Mouse (Mus musculus) right cerebral cortex, postnatal 14 days (tissue): Measurements from ENCODE around the gene Slc24a3.

Experiments
- DNase-seq: peaks from one replicate; pipeline ENCODE4 v3.0.0; 2022

Gene Slc24a3

DNA sequence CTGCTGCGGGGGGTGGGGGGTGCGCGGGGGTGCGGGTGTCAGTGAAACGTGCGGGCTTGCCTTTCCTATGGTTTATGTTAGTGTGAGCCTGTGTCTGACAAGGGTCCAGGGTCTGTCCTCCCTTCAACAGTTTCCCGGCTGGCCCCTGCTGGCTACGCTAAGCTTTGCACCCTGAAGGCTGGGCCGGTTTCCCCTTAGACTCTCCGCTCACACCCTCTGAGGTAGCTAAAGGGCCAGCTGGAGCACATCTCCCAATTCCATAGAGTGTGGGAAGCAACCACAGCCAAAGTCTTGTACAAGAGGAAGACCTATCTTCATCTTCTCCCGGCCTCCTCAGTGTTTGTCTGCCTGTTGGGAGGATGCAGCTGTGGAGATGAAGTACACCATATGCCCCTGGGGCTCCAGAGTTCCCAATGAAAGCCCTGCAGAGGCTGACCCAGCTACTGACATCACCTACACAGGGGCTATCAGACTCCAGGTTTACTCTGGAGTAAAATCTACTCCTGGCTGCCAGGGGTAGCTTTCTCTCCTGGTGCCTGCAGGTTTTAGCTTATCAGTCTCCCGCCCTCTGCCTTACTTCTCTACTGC, 487.9 kb downstream of the Slc24a3 start:
- no peak for DNase-seq

DNA sequence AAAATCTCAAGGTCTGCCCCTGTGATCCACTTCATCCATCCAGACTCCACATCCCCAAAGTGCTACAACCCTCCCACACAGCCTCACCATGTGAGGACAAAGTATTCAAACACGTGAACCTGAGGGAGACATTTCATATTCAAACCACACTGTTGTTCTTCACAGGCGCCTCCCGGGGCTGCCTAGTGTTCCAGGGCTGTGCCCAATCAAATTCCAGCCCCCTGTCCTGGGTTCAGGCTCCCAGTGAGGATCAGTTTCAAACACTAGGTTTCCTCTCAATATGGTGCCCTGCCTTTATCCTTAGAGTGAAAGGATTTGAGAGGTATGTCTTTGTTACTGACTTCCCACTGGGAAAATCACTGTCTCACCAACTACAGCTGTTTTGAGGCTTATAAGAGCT, 488.6 kb downstream of the Slc24a3 start:
- DNase-seq, result no peak

DNA sequence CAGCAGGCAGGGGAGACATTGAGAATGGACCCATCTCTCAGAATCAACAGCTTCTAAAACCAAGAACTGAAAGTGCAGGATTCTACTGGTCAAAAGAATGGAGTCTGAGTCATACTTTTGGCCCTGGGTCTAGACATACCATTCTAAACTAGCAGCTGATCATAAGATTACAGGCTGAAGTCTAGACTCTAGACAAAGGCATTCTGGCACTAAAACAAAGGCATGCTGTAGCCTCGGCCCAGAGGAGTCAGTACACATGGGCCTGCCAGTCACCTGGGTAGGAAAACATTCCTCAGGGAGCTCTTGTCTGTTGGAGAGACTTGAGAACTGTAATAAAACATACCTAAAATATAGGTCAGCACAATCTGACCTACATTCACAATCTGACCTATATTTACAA, 489.2 kb downstream of the Slc24a3 start:
- no peak for DNase-seq

GRCm38 (mm10) chr2:145661242-145661641, 493.7 kb downstream of the Slc24a3 start:
- no peak for DNase-seq

DNA sequence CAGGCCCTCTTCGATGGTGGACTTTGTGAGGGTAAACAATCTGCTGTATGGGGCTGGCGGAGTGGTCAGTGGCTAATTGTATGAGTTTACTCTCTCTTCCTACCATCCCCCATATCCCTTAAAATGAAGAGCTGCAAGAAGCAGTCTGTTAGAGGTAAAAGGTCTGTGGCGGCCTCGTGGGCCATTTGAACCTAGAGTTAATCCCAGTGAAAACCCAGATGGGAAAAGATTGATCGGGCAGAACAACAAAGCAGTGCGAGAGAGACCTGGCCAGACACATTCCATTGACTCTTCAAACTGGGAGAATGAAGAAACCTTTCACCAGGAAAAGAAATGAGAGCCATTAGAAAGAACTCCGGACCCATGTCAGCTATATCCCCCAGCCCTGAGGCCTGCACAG, 496.3 kb downstream of the Slc24a3 start:
- DNase-seq, result no peak

DNA sequence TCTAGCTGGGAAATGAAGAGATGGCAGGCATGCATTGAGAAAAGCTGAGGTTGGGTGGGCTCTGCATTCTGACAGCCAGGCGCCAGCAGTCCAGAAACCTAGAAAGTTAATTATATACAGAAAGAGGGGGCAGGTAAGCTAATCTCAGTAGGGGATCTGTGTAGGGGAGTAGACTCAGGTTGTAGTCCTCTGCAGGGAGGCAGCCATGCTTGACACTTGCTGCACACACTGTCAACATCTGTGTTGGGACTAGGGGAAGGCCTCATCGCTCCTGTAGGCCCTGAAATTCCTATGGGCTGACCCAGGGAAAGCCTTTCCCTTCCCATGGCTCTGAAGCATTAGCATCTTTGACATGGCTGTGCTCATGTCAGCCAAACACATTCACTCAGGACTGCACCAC, 496.8 kb downstream of the Slc24a3 start:
- DNase-seq, result no peak

DNA sequence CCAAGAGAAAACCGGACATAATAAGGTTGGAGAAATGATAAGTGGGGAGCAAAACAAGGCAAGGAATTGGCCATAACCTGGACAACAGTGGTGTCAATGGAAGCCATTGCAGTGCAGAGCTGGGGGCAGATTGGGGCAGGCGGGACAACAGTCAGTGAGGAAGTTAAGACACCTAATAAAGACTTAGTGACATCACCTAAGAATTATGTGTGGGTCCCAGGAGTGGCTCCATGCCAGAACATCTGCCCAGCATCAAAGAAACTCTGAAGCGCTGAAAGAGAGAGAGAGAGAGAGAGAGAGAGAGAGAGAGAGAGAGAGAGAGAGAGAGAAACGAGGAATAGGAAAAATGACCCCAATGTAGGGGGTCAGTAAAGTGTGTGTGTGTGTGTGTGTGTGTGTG, 500.6 kb downstream of the Slc24a3 start:
- no peak for DNase-seq

GRCm38 (mm10) chr2:145670131-145670530, 502.6 kb downstream of the Slc24a3 start:
- no peak for DNase-seq

GRCm38 (mm10) chr2:145674496-145675141, 507.1 kb downstream of the Slc24a3 start:
- DNase-seq, result no peak

- peak; percentile 15 for DNase-seq
Observed at GRCm38 (mm10) chr2:145675142-145675755, 507.7 kb downstream of the Slc24a3 start, which contains the start of gene Rin2. Rin2 (plus strand) TSS chr2:145675215.

DNA sequence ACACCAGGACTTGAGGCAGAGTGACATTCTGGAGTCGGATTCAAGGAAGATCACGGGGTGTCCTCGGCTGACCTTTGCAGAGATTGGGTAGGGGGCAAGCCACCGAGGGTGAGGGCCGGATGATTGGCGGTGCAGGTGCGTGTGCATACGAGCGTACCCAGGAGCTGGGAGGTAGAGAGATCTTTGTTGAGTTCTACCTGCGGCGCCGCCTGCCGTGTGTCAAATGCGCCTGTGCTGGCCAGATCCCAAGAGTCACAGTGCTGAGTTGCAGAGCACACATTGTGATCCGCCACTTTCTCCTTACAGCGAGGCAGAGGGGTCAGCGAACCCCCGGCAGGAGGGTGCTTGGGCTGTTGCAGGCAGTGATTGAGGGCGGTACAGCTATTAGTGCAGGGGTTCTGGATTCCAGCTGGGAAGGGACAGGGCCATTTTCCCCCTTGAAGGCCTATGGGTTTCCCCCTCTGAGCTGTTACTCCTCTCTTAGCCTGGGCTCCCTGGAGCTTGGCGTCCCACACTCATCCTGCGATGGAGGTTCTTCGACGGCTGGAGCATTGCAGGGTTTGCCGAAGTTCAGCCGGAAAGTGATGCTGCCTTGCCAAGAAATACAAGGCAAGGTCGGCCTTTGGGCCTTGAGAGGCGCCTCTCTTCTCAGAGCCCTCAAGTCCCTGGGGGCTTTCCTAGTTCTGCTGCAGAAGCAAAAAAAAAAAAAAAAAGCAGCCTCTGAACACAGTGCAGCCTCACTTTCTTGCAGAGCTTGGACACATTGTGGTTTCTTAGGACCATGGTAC, 508.4 kb downstream of the Slc24a3 start:
- DNase-seq, result peak; percentile 22

DNA sequence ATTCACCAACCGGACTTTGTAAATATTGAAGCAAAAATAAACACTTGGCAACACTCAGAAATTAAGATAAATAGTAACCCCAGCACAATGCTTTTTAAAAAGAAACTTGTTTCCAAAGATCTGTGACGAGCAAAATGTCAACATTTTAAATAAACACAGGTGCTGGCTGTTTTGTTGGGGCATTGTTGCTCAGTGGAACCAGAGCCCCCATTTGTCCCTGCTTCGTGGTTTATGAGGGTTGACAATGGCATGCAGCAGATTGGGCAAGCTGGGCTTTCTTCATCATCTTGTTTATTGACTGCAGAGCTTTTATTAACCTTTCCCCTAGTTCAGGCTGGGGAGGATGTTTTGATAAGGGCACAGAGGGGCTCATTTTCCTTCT, 509.0 kb downstream of the Slc24a3 start:
- DNase-seq, result no peak

GRCm38 (mm10) chr2:145676936-145677335, 509.4 kb downstream of the Slc24a3 start:
- DNase-seq, result no peak

DNA sequence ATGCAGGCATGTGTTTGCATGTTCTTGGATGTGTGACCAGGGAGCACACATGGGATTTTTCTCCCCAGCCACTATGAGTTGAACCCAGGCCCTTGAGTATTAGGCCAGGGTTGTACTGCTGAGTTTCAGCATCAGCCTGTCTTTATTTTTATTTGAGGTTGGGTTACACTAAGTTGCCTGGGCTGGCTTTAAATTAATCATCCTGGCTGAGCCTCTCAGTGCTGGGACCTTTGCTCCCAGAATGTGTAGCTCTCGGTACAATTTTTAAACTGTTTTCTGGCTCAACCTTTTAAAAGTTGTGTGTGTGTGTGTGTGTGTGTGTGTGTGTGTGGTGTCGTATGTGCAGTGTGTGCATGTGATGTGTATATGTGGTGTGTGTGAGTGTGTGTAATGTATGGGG, 512.6 kb downstream of the Slc24a3 start:
- DNase-seq, result no peak

DNA sequence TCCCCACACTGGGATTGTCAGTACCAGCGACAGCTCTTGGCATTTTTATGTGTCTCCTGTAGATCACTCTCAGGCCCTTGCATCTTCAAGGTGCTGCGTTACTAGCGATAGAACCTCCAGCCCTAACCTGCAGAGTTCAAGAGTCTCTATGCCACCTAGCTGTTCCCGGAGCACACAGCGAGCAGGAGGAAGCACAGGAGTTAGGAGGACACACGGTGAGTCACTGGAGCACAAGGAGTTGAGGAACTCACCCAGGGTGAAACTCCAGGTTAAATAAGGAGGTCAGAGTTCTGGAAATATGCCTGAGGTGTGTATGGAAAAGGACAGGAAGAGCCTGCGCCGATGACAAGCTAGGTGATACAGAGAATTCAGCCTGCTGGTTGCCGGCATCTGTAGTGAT, 513.2 kb downstream of the Slc24a3 start:
- no peak for DNase-seq

GRCm38 (mm10) chr2:145681626-145682025, 514.1 kb downstream of the Slc24a3 start:
- DNase-seq, result no peak

DNA sequence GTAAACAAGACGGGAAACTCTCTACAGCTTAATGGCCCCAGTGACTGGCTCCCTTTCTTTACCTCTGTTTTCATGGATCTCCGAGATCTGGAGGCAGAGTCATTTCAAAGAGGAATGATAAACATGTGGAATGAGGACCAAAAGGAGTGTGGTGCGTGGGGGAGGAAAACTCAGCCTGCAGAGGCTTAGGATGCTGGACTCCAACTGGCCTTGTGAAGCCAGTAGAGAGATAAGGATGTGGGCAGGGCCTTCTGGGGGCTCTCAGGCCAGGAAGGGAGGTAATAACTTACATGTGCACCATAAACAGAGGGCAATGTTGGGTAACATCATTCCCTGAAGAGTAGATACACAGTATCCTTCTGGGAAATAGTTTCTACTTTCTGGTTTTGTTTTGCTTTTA, 515.4 kb downstream of the Slc24a3 start:
- no peak for DNase-seq

- peak; percentile 19 for DNase-seq
Observed at GRCm38 (mm10) chr2:145683536-145683935, 516.0 kb downstream of the Slc24a3 start.

- no peak for DNase-seq
Observed at GRCm38 (mm10) chr2:145684151-145684550, 516.6 kb downstream of the Slc24a3 start.

GRCm38 (mm10) chr2:145684891-145685290, 517.3 kb downstream of the Slc24a3 start:
- no peak for DNase-seq

DNA sequence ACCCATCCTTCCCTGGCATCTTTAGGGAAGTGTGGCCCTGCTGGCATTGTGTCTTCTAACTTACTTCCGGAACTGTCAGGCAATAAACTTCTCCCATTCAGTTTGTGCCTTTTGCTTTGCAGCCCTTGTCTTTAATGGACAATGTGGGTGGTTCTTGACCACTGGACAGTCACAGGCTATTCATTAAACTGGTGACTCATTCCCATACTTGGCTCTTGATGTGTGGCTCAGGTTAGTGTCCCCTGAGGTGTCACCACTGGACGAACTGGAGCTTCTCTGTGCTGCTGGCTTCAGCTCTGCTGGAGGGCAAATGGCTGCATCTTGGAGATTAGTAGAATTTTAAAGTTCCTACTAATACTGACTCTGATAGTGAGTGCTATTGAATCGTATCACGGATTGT, 518.5 kb downstream of the Slc24a3 start:
- no peak for DNase-seq

DNA sequence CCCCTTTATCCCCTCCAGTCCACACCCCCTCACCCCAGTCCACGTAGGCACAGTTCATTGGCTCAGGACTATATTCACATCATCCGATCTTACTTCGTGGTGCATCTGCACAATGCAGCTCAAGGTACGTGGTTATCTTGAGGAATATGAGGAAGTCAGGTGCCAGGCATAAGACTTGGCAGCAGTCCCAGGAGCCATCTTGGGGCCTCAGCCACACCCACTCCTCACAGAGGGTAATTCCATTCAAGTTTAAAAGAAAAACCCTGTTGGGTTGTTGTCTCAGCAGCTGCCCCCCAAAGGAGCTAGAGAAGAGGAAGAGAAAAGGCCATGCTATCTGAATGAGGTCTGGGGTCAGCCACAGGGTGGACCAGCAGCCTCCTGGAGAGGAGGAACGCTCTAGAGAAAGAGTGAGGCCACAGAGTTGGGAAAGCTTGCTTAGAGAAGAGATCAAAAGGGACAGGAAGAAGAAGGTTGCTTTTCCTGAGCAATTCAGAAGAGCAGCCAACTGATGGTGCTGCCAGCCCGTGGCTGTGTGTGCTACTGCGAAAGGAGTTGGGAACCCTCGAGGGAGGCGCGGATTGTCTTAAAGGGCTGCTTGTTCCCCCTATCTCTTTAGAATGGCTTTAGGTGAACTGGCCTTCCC, 523.9 kb downstream of the Slc24a3 start:
- DNase-seq, result no peak
